Mouse (Mus musculus) C2C12 (cell line): Measurements from ENCODE around the gene Efr3b.

Source experiments
- CTCF ChIP-seq: IDR thresholded peaks from one replicate; pipeline ENCODE4 v1.5.1; 2011; ENCODE audit not compliant: control insufficient read depth, insufficient read depth, insufficient read length
- MAX ChIP-seq: IDR thresholded peaks from one replicate; pipeline ENCODE4 v1.6.1; 2011; ENCODE audit warnings: mild to moderate bottlenecking, control low read depth
- MYOG ChIP-seq: IDR thresholded peaks from one replicate; pipeline ENCODE4 v1.6.1; 2011; ENCODE audit not compliant: control insufficient read depth, insufficient read length; ENCODE audit errors: extremely low read depth
- USF1 ChIP-seq: IDR thresholded peaks from one replicate; pipeline ENCODE4 v1.6.1; 2011; ENCODE audit warnings: low read depth, mild to moderate bottlenecking, control low read depth, moderate library complexity

DNA sequence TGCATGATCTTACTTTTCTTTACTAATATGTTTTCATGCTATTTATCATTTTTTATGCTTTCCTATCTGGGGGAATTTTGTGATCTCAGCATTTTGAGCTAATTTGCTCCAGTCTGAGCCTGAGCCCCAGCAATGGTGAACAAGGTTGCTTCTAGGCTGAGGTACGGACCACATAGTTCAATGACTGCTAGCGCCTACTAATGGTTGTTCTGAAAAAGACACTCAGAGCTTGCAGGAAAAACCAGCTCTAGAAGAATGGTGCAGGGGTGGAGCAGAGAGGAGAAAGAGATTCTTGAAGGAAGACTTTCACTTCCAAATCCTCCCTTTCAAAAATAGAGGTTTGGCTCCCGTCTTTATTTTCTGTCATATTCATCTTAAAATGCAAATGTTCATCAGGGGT is 82.4 kb downstream of the Efr3b start:
- no peak for TF ChIP-seq USF1
- TF ChIP-seq CTCF: no peak
- TF ChIP-seq MYOG: no peak
- no peak for TF ChIP-seq MAX
